Mouse (Mus musculus) right cerebral cortex, adult 2 months (tissue): ENCODE measurements around the gene Rapgef4.
"Not testable (repeated sequence)": the region's sequence is repeated elsewhere in the genome, so short reads cannot be mapped to it uniquely, and the experiment has no call there.

Experiments used
- DNase-seq, 2 experiments: peaks; one replicate each; pipeline ENCODE4 v3.0.0; 2021 to 2022; ENCODE audit warnings: low spot score in 2 of 2

Gene Rapgef4

DNA sequence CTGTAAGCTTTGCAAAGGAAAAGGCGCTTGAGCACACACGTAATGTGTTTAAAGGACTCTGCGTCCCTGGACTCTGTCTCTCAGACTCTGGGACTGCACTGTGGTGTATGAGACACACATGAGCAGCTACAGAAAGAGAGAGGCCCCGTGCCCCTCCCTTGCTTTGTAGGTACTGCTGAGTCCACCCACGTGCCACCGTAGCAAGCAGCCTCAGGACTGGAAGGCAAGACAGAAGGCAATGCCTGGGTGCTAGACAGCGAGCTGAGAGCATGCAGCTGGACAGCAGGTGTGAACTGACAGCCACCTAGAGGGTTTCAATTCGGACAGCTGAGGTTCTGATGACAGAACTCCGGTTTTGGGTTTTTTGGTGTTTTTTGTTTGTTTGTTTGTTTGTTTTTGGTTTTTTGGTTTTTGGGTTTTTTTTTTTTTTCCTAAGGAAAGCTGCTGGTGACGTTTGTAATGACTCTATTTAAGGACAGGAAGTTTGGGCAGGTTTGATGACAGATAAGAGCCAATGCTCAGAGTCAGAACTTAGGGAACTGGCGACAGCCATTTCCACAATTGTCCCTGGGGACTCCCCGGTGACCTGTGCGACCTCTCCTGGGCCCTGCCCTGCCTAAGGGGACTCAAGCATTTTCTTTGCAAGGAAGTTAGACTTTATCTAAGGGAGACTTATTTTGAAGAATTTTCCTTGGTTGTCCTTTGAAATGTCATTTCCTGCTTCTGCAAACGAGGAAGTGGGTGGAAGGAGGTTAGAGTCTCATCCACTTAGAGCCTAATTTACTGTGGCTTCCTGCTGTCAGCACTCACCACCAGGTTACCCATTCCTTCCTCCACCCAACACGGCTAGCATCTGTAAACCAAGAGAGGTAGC lies 136.3 kb downstream of the Rapgef4 start:
- no peak for DNase-seq

DNA sequence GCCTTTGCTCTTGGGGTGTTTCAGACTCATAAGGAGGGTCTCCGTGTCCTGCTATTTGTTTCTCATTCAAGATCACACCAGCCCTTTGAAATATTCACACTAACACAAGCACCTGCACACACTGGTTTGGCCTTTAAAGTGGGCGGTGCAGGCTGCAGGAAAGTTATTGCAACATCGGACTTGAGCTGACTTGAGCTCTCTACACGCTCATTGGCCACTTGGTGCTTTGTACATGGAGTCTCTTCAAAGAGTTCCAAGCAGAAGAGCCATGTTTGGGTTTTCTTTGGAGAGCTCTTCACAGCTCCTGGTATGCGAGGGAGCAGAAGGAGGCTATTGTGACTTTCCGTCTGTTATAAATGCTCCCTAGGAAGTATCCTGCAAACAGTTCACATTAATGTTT lies 139.2 kb downstream of the Rapgef4 start:
- no peak for DNase-seq

DNA sequence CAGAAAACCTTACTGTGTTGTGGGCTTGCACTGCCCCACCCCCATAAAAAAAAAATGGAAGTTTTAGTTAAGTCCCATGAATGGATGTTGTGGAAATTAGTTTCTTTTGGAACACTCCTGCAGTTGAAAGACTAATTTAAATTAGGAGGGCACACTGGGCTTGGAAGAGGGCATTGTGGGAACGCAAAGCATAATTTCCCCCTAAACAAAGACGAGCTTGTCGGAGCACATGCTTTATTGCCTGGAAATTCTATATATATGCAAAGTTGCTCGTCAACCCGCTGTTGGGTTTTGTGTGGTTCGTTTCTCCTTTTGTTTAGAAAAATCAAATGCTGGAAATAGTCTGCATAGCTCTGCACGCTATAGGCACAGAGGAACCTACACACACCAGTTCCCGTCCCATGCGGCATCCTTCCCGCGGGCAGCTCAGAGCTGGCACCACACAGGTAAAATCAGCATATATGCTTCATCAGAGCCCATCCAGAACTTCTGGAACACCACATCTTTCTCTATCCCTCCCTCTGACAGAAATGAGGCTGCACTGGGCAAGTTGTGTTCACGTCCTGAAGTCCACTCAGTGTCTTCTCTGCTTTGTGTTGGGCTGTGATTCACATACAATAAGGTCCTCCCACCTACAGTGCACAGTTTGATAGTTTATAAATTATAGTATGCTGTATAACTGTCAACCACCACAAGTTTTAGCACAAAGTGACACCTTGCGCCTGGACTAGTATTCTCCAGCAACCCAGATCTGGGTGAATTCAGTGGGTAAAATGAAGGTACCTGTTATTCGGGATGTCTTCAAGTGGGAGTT lies 141.6 kb downstream of the Rapgef4 start:
- no peak for DNase-seq

DNA sequence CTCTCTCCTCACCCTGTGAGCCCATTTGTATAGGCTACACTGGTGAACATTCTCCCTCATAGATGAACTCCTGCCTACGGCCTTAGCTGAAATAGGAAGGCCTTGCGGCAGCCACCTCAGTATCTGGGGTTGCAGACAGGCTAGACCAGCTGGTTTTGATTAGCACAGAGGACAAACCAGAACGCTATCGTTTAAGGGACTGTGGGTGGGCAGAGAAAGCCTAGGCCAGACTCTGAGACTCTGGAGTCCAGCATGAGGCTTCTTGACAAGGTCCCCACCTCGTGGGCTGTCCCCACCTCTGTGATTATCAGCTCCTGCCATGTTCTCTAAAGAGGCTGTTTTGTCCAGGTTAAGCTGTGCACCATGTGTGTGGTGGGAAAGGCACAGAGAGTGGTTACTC lies 142.8 kb downstream of the Rapgef4 start:
- DNase-seq, result no peak

DNA sequence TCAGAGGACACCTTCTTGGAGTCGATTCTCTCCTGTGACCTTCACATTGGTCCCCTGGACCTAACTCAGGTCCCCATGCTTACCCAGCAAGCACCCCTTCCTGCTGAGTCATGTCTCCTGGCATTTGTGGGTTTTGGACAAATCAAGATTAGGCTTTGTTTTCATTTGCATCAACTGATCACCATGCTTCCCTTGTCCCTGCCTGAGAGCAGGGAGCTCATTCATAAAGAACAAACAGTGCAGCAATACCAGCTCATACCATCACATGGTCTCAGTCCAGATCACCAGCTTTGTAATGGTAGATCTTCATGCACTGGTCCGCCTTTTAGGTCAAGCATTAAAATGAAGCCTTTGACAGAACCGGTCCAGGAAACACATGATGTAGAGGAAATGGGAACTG lies 144.7 kb downstream of the Rapgef4 start:
- no peak for DNase-seq

DNA sequence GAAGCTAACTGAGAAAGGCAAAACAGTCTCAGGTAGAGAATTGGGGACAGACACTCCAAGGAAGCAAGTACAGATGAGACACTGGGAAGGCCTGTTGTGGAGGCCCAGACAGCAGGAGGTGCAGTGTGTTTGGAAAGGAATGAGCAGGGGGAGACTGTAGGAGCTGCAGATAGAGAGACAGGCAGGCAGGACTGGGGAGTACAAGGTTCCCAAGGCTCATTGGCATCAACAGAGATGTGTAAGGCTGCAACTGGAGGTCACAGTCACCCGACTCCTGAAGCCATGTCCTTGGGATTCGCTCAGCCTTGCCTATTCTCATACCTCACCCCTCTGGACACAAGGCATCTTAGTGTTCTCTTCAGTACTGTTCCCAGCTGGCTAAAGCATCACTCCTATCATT lies 145.4 kb downstream of the Rapgef4 start:
- no peak for DNase-seq

DNA sequence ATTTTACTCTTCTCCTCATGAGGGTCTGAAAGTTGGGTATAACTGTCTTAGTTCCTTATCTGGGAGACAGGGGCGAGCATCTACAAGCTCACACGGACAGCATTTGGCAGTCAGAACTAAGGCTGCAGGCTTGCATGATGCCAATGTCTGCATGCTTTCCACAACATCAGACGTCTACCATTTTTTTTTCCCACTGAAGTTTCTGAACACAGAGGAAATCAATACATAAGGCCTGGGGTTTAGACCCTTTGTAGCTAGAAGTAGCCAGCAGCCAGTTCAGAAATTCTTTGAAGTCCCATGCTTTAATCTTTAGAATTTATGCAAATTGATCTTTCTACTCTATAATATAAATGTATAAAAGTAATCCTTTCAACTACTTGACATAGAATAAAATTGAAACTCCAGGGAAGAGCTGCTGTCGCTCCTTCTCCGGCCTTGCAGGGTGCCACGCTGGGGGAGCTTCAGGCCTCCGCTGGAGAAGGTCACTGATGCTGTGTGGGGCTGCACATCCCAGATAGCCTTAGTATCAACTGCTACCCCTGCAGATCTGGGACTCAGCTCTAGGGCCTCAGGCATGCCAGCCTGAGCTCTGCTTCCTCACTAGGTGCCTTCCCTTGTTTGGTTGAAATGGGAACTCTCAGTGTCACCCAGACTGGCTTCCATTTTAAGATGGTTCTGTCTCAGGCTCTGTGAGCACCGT lies 148.7 kb downstream of the Rapgef4 start:
- DNase-seq, result no peak

DNA sequence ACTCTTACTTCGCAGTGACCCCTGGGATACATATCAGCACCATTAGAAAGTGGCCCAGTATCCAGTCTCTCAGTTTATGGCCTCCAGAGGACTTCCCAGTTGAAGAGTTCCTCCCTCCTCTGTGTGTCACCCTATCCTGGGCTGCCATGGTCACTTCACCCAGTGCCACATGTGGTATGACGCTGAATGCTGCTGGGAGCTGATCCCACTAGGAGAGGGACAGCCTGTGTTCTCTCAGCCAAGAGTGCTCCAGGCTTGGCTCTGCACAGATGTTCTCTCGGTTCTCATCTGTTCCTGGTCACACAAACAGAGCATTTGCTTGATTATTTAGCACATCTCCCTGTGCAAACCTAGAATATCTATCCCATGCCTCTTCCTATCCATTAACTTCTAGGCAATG lies 151.2 kb downstream of the Rapgef4 start:
- no peak for DNase-seq

DNA sequence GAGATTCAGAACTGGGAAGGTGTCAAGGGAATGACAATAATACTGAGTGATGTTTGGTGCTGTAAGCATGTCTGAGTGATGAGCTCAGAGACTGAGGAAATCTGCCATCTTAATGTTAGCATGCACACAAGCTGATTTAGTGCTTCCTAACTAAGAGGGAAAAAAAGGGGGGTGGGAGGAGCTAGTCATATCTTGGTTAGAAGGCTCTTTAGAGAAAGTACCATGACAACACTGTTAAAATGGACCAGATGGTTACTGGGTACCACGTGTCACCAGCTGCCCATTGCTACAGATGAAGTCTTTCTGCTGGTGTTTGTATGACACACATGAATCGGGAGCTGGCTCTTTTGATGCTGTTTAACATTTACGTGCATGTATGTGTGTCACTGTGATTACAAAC lies 155.0 kb downstream of the Rapgef4 start:
- peak; percentile 29 to 39 for DNase-seq

DNA sequence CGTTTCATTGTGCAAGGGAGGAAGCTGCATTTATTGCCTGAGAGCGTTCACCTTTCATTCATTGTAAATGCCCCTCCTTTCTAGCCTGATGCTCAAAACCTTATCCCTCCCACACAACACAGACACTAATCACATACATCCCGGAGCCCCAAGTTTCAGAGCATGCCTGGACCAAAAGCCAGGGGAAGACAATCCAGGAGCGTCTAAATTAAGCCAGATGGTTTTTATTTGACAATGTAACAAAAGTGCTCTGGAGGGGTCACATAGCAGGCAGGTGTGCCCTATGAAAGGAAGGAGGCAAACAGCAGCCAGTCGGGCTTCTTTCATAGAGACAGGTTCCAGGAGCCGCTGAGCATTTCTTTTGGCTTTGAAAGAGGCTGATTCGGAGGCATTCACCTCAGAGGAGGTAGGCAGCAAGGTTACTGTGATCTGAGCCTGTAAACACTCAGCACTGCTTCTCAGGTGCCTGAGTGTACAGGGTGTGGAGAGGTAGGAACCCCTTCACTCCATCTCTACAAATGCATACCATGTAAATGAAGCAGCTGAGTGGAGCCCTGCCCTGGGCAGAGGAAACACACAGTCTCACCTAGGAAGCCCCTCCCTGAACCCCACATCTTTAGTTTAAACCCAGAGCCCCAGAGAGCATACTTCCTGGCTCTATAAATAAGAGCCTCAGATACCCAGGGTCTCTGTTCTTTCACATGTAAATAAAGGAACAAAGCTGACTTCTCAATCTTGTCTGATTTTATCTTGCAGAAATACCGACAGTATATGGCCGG lies 155.6 kb downstream of the Rapgef4 start:
- no peak for DNase-seq

DNA sequence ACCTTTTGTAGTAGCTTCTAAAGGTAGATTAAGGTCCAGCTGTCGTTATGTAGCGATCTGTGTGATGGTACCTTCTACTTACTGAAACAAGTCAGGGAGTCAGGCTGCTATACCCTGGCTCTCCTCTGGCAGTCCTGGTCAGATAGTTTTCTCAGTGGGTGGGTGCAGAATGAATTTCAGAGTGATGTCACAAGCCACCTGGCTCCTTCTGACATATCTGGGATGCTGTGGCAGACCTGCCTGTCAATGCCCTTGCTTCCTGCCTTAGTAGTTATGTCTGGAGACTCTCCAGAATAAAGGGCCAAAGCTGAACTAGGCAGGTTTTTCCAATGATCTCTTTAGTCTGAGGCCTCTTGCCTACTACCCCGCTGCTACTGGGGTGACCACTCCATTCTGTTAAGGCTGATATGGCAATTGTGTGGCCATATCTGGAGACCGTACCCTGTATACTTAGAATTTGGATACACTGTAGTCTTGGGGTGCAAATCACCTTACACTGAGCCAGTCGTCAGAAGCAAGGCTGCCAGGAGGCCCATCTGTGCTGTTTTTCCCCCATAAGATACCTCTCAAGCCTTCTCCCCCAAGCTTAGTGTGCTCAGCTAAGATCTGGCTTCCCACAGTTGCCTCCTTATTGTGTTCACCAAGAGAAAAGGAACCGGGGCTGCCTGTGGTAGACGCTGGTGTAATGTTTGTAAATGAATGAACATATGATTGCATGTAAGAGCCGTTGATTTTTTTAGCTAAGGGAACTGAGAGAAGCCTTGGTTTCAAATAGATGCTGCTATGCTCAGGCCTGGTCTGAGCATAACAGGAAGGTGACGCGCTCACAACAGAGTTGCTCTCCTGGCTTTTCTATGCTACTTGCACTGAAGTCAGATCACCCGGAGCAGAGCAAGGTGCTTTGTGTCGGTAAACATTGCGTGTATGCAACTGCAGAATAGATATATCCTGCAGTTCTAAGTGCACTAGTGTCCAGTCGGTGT lies 159.1 kb downstream of the Rapgef4 start:
- DNase-seq, result peak in 1 of 2 experiments; percentile 33

DNA sequence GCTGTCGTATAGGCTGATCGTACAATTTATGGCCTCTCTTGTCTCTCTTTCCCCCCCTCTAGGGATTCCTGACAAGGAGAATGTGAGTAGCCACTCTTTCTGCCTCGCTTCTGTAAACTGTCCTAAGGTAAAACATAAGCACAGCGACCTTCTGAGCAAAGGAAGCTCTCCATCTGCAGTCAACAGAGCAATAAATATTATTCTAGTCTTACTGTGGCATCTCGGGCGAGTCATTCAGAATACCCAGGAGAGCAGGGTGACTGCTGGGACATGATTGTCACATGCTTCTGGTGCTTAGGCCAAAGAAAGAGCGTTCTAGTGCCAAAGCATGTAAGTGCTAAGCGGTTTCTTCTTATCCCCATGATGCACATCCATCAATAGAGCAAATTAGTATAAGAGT lies 160.1 kb downstream of the Rapgef4 start:
- no peak for DNase-seq

DNA sequence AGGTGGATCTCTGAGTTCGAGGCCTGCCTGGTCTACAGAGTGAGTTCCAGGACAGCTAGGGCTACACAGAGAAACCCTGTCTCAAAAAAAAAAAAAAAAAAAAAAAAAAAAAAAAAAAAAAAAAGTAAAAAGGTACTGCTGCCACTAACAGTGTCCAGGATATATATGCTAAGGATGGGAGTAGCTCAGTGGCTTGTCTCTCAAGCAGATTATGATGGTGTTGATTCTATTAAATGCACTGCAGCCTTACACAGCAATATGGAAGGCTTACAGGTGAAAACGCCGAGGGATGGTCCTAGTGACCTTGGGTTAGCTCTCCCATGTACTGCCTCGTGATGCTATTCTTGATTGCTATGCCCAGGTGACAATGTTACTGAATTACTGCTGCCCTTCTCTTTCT lies 160.7 kb downstream of the Rapgef4 start:
- DNase-seq, result not testable (repeated sequence)

DNA sequence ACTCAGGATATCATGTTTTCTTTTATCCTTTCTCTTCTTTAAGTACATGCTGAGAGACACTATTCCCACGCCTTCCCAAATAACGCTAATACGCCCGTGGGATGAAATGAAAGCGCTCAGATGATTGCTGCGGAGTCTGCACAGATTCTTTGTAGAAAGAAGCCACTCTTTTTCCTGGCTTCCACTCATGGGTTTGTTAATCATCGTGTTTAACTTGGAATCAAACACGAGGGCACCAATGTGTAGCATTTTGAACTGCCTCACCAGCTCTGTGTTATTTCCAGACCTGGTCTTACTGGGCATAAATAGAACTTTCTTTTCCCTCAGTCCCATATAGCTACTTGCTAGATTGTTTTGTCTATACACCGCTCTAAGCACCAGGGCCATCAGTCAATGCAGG lies 162.4 kb downstream of the Rapgef4 start:
- no peak for DNase-seq

DNA sequence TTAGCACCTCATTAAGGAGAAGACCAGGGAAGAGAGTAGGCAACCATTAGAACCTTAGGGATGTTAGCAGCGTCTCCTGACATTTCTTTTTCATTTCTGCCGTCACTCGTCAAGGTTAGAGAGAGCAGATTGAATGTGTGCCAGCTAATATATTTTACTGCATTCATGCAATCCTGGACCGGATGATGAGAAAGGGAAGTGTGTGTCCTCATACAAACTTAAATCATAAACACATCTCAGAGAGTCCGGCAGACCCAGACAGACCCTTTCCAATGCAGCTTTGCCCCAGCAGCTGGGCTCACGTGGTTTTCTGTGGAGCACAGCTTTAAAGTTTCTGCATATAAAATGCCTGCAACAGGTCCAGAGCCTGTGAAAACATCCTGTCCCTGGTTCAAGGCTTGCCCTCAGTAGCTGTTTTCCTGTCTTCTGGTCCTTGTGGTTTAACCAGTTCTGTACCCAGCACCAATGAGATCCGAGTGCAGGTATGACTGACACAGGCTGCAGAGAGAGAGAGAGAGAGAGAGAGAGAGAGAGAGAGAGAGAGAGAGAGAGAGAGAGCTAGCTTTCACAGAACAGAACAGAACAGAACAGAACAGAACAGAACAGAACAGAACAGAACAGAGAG lies 163.6 kb downstream of the Rapgef4 start:
- no peak for DNase-seq

DNA sequence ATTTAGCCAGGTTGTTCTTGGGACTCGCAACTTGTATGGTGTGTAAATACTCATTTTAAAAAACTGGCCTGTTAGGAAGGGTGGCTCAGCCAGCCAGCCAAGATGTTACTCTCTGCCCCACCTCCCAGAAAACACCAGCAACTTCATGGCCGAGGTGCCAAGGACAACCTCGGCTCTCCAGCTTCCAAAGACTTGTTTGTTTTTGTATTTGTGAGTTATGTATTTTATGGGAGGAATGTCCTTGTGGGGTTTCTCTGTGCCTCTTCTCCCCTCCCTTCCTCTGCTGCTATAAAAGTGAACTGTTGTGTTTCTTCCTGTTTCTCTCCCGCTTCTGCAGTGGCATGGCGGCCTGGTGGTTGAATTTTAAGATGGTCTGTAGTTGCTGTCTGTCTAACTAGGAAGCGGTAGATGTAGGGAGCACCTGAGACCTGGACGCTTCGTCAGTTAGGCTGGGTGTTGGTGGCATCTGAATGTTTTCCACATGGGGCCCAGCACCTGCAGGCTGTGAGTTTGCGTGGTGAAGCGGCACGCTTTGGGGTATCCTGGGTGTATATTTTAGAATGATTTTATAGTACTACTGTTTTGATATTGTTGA lies 164.3 kb downstream of the Rapgef4 start:
- no peak for DNase-seq

DNA sequence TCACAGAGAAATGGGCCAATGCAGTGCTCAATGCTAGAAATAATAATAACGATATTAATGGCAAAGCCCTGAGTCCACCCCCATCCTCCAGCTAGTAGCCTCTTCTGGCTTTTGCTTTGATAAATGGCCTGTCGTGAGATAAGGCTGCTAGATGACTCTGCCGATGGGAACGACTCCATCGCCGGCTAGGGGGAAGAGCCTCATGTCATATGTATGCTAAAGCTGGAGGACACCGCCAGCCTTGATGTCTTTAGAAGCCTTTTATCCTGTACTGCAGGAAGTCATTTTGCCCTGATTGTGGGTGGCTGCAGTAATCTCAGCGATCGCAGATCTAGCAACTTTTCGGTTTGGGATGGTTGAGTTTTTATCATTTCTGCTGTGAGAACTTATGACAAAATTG lies 165.0 kb downstream of the Rapgef4 start:
- DNase-seq, result no peak

DNA sequence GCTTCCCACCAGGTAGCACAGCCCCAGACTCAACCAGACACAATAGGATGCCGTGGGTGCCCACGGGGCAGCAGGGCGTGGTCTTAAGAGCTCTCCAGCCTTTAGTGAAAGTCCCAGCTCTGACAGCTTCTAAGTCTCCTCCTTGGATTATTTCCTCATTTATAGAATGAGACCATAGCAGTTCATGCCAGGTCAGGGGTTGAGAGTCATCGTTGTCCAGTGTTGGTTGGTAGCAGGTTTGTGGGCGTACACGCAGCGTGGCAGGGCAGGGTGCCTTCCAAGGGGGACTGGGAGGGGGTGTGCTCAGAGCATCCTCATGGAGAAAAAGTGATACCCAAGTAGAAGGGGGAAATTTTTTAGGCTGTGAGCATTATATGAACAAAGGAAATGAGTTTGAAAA lies 166.2 kb downstream of the Rapgef4 start:
- no peak for DNase-seq

DNA sequence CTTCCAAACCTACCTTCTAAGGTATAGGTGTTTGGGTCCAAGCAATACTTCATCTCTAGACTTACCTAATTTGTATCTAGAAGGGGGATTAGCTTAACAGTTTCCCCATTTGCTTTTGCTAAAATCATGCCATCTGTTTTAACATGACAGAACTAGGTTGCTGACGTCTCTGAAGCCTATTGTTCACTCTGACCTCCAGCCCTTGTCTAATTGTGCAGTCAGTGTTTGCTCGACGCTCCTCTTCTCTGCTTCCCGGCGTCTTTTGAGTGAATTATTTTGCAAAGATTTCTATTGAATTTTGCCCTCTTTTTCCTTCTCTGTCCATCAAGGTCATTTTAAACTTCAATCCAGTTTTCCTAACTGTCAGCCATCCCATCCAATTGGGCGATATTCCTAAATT lies 166.7 kb downstream of the Rapgef4 start:
- DNase-seq, result no peak

DNA sequence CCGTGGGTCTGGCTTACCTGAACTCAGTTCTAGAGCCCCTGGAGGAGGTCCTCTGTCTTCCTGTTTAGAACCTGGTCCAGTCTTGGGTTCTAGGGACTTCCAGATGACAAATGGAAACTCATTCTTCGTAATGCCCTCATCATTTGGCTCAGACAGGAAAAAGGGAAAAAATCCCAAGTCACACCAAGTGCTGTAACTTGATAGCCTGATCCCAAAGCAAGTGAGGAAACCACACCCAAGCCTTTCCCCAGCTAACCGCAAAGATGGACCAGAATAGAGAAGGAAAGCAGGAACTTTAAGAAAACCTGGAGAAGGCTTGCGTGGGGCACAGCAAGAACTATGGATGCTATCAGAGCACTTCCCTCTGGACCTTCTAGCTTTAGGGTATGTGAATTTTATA lies 167.6 kb downstream of the Rapgef4 start:
- DNase-seq, result no peak
